Mouse (Mus musculus): ENCODE measurements around the gene Itgb3.
"Not testable (repeated sequence)": the region's sequence is repeated elsewhere in the genome, so short reads cannot be mapped to it uniquely, and the experiment has no call there.

Itgb3 gene

GRCm38 (mm10) chr11:104607491-104608245 lies at the start of gene Itgb3:
TSS of gene Itgb3 (plus strand) at chr11:104608000.
- peak; percentile 74 for DNase-seq

GRCm38 (mm10) chr11:104558065-104558464 lies 49.7 kb upstream of the Itgb3 start:
- no peak for DNase-seq

DNA sequence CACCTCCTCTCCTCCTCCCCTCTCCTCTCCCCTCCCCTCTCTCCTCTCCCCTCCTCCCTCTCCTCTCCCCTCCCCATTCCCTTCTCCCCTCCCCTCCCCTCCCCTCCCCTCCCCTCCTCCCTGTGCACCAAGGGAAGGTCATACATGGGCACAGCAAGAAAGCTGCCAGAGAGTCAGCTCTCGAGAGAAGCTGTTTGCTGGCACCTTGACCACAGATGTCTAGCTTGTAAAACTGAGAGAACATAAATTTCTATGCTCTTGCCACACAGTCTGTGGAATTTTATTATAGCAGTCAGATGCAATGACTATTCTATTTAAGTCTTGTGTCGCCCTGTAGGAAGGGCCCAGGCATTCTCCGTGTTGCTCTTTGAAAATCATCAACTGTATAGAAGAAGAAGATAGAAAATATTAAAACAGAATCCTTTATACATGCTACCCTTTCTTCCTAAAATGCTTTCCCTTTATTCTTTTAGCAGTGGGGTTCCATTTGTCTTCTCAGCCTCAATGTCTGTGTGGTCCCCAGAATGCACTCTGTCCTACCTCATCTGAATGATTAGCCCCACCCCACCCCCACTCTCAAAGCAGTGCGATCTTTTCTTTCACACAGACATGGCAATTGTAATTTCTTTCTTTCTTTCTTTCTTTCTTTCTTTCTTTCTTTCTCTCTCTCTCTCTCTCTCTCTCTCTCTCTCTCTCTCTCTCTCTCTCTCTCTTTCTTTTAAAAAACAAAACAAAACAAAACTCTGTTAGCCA lies 49.0 kb upstream of the Itgb3 start:
- DNase-seq = no peak

DNA sequence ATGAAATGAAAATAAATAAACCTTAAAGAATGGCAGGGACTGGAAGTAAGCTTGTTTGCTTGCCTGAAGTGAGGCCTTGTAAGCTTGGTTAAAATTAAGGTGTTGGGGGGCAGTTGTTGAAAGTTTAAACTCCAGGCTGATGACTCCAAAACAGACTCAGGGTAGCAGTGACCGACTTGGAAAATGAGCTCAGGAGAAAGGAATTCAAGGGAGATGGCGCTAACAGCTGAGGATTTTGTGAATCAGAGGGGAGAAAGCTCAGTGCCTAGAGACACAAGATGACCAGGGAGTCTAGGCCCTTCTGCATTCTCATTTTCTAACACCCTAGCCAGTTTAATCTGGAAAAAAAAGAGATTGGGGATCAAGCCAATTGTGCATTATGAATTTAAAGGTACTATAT lies 46.8 kb upstream of the Itgb3 start:
- DNase-seq = no peak

DNA sequence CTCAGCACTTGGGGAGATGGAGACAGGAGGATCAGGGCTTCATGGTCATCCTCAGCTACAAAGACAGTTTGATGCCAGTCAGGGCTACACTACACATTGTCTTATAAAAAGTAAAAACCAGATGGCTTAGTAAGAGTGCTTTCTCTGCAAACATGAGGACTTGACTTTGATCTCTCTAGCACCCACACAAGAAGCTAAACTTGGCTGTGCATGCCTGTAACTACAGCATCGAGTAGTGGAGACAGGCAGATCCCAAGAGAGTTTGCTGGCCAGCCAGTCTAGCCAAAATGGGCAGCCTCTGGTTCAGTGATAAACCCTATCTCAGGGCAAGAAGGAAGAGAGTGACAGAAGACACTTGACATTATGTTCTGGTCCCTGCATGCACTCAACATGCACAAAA lies 44.3 kb upstream of the Itgb3 start:
- DNase-seq = no peak

GRCm38 (mm10) chr11:104565172-104565571 lies 42.6 kb upstream of the Itgb3 start:
- no peak for DNase-seq

DNA sequence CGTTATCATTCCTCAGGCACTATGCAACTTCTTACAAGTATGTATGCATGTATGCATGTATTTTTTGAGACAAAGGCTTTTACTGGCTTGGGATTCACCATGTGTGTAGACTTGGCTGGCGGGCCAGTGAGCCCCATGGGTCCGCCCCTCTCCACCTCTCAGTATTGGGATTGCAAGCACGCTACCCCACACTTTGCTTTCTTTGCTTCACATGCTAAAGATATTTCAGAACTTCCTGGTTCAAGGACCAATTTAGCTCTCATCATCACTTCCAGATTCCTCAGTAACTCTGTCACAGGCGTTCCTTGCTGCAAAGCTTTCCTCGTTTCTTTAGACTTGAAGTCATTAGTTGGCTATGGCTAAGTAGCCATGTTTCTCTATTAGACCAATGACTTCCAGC lies 41.7 kb upstream of the Itgb3 start:
- DNase-seq = no peak

DNA sequence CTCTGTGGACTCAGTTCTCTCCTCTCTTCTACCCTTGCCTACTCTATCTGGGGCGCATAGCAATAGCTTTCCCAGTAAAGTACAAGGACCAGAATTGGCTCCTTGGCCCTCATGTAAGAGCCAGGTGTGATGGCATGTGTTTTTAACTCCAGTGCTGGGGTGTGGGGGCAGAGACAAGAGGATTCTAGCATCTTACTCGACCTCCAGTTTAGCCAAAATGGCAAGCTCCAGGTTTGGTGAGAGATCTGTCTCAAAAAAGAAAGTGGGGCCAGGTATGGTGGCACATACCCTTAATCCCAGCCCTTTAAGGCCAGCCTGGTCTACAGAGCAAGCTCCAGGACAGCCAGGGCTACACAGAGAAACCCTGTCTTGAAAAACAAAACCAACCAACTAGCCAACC lies 41.0 kb upstream of the Itgb3 start:
- DNase-seq = no peak

DNA sequence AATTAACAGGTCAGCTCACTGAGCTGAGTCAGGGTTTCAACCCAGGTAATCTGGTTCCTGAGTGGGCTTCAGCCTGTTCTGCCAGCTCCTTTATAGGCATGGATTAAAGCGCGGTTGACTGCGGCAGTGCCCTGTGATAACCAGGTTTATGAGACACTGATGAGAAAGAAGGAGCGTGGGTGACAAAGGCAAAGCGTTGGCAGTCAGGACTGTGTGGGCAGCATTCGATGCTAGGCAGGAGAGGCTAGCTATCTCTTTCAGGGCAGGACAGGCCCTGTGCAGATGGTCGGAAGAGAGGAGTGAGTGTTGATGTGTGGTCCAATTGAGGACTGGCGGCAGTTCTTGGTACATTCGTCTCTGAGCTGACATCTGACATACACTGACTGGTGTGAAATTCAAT lies 40.1 kb upstream of the Itgb3 start:
- no peak for DNase-seq

DNA sequence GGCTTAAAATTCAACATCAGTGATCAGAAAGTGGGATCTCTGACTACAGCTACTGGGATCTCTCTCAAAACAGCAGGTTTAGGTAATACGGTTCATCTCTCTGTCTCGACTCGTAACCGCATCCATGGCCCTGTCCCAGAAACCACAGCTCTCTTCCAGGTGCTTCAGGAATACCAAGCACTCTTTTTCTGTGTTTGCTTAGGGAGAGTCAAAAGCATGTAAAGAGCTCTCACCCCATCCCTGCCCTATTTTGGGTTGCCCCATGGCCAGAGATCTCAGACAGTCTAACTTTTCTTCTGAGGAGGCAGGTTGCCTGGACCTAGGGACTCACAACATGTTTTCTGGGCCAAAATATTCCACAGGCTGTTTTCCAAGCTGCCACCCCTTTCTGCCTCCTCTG lies 39.5 kb upstream of the Itgb3 start:
- DNase-seq = no peak

GRCm38 (mm10) chr11:104570515-104570914 lies 37.3 kb upstream of the Itgb3 start:
- DNase-seq = not testable (repeated sequence)

DNA sequence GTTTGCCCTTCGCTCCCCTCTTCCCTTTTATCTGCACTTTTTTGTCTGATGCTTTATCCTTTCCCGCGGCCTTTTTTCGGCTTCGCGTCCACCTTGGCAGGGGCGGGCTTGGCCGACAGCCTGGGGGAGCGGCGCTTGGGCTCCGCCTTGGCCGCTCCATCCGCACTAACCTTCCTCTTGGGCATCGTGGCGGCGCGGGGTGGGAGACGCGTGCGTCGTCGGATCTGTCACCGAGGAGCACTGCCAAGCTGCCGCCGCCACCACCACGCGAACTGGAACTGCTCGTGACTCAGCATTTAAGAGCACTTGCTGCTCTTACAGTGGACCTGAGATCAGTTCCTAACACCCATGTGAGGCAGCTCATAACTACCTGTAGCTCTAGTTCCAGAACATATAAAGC lies 36.4 kb upstream of the Itgb3 start:
- peak; percentile 20 for DNase-seq

DNA sequence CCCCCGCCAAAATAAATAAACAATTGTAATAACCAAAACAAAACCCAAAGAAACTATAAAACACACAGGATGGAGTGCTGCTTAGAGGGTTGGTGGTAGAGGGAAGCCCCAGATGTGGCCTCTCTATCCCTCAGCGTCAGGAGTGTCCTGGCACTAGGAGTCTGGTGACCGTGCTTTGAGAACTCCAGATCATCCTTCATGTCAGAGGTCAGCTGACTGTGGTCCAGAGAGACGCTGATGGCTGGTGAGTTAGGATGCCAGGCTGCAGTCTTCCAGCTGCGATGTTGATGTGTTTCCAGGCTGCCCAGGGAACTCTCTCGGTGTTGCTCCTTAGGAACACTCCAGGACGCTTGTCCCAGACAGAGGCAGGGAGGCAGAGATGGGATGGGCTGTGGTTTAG lies 35.7 kb upstream of the Itgb3 start:
- no peak for DNase-seq

DNA sequence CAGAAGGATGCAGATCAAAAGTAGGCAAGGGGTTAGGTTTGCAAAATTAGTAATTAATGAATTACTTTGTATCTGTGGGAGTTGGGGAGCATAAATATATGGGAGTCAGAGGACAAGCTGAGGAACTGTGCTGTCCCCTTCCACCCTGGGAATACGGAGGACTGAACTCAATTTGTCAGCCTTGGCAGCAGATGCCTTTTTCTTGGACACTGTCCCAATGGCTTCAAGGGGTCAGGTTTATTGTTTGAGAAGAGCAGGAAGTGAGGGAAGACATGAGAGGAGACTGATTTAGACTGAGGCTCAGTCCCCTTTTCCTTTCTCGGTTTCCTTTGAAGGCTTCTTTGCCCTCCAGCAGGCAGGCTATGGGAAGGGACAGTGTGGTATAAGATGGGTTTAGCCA lies 35.2 kb upstream of the Itgb3 start:
- no peak for DNase-seq

DNA sequence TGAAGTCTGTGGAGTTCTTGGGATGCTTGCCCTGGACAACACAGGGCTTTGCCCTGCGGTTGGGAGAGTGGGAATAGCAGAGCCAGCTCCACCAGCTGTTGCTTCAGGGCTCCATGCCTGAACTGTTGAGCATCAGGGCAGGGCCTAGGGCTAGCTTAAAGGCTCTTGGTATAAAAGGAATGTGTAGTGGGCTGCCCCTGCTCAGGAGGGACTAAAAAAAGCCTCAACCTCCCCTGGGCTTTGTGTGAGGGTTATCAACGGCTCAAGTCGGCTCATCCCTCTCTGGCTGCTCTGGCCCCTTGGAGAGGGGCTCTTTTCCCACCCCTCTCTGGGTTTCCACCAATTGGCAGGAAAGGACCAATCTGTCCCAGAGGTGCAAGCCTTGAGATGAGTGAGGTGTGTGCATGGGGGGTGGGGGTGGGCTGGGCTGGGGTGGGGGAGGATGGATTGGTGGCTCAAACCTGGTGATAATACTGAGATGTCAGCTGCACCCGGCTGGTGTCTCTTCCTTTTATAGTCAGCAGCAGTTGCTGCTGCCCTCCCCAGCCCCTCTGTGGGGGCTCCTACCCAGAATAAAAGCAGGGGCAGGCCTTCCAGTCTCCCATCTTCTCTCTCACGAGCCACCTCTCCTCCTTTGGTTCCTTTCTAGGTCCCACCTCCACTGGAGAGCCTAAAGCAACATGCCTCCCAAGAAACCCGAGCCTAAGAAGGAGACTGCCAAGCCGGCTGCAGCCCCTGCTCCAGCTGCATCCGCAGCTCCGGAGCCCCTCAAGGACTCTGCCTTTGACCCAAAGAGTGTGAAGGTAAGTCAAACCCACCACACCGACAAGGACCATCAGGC lies 30.8 kb upstream of the Itgb3 start:
- DNase-seq = no peak

- DNase-seq = no peak
These were observed 29.7 kb upstream of the Itgb3 start for GRCm38 (mm10) chr11:104578074-104578473.

- DNase-seq = no peak
These were observed 28.7 kb upstream of the Itgb3 start for GRCm38 (mm10) chr11:104579084-104579483.

DNA sequence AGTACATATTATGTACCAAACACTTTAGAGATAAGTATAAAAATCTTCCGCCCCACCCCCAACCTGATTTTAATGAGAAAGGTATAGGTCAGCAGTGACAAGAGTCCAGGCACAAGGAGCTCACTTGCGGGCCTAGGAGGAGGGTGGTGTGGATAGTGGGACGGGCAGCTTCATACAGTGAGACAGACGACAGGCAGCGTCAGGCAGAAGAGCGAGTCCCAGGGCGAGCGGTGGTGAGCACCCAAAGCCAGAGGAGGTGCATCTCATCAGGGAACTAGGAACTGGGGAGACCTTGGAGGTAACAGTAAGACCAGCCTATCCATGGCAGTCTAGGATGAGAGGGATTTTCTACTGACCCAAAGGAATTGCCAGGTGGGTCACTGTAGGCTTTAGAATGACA lies 28.2 kb upstream of the Itgb3 start:
- DNase-seq = no peak

GRCm38 (mm10) chr11:104580091-104580490 lies 27.7 kb upstream of the Itgb3 start:
- no peak for DNase-seq

GRCm38 (mm10) chr11:104580606-104581005 lies 27.2 kb upstream of the Itgb3 start:
- DNase-seq = no peak

DNA sequence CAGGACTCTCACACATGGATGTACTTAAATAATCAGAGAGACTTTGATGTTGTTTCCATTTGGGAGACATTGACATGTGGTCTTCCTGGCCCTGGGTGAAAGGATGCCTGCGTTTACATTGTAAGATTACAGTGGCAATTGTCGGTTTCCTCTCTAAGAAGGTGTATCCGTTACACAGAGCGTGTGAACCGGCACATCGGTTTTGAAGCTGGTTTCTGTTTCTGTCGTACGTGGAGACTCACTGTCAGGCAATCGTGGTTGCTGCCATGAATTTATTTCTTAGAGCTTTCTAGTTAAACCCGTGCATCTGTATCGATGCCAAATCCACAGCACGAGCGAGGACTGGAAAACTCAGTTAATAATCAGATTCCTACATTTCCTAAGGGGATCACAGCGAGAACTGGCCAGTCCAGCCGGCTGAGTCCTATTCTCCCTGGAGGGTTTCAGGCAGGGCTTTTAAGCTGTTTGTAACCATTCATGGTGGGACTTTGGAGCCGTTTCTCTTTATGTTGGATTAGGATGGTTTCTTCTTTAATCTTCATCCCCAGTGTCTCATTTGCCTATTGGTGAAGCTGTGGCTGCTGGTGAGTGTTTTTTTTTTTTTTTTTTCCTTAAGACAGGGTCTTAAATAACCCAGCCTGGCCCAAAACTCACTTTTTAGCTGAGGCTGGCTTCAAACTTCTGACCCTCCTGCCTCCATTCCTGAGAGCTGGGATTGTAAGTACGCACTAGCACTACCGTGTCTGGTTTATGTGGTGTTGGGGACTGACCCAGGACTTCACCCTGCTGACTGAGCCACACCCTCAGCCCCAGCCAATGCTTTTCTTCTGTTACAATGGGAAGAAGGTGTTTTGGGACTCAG lies 26.1 kb upstream of the Itgb3 start:
- peak; percentile 13 for DNase-seq

DNA sequence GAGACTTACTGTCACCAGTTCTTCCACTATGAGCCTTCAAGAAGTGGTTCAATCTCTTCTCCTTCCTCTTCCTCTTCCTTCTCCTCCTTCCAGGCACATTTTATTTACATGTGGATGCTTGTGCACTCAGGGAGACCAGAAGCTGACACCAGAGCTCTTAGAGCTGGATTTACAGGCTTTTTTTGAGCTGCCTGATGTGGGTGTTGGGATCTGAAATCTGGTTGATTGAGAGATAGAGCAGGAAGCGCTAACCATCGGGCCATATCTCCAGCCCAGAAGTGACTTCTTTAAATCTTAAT lies 25.5 kb upstream of the Itgb3 start:
- no peak for DNase-seq

Measured in kidney, adult 18-20 months (tissue).